Mouse (Mus musculus) testis, adult 2 months (tissue): ENCODE data around the gene Stab2.

Source experiments
- CTCF ChIP-seq: fragments of 200-500 bp; IDR thresholded peaks from 2 replicates; pipeline ENCODE4 v1.5.1; 2012; ENCODE audit warnings: low read depth, mild to moderate bottlenecking, inconsistent platforms, low read length, moderate library complexity; ENCODE audit not compliant: control insufficient read depth, insufficient read depth, insufficient replicate concordance
- POLR2A ChIP-seq: fragments of 200-500 bp; IDR thresholded peaks from 2 replicates; pipeline ENCODE4 v1.6.1; 2012; ENCODE audit warnings: low read depth, mild to moderate bottlenecking, inconsistent platforms, low read length, moderate library complexity; ENCODE audit not compliant: control insufficient read depth

GRCm38 (mm10) chr10:86890166-86890930 is 117.5 kb downstream of the Stab2 start:
- TF ChIP-seq CTCF (no peak), POLR2A (no peak)
